In the genomic region with DNA sequence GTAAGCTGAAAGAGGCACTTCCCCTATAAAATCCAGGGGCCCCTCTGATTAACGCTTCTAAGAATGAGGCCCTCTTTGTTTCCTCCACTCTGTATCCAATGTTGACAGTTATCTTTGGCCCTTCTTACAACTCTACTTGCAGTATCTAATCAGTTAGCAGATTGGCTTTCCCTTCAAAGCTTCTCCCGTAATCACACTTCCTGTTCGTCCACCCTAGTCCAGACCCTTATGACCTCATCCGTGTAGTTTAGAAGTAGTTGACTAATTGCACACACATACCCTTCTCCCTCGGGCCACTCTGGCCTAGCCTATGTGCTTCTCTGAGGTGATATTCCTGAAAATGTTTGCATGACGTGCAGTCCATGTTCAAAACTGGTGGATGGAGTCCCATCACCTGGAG, we compare ENCODE assay signal across 19 mouse cellular contexts. TPM values are rescaled to one million over a fixed set of nuclear protein-coding genes. Genes with fewer than 3 reads are reported as not detected.
DNase-seq lines count a peak whose midpoint lies in the region; ATAC-seq and TF ChIP-seq lines count a peak whose summit lies in the region.
"Had no signal": no experiment of that assay in that cellular context is flagged by ENCODE, and none has a peak within 500 bp of the region (broad histone marks: within the 10 kb centered on the region; RNA-seq: fewer than 3 reads in every experiment).

No protein-coding gene starts in this region.

- H3K27me3 ChIP-seq in liver, embryonic 11.5 days (replicated peaks; ENCODE audit: control insufficient read depth, insufficient read depth, low read length) = no peaks in the 10 kb centered on the region
- H3K27me3 ChIP-seq in liver, postnatal 0 days (ENCODE audit: insufficient read depth, low read length) = no peaks in the 10 kb centered on the region
- H3K27me3 ChIP-seq in heart, postnatal 0 days (ENCODE audit: control insufficient read depth, insufficient read depth, low read length) = no peaks in the 10 kb centered on the region
- H3K27me3 ChIP-seq in stomach, embryonic 15.5 days (replicated peaks) = no peaks in the 10 kb centered on the region
- no peaks in the 10 kb centered on the region for H3K27me3 ChIP-seq in forebrain, embryonic 15.5 days
- H3K27me3 ChIP-seq: embryonic facial prominence, embryonic 15.5 days; hindbrain, embryonic 13.5 days; limb, embryonic 13.5 days had no signal

- intact Hi-C loops in heart, postnatal 25 days (cut with DNase I) = loop anchor here (5.0 kb wide), 1 partner anchor 42 kb away; no protein-coding TSS in a partner anchor

- TF ChIP-seq CTCF in liver, postnatal 0 days (IDR thresholded peaks at IDR 0.05; ENCODE audit: low read depth) = no peak
- no peak for TF ChIP-seq CTCF in heart, postnatal 0 days (IDR thresholded peaks at IDR 0.05; ENCODE audit: low read depth)

- peak; percentile 57 for ATAC-seq in liver, embryonic 11.5 days (replicated peaks; ENCODE audit: low FRiP score)
- ATAC-seq in liver, postnatal 0 days = no peak
- ATAC-seq in heart, postnatal 0 days (ENCODE audit: insufficient read depth, low read depth) = peak; percentile 39; the same call in 1 of the 2 replicates
- ATAC-seq in stomach, embryonic 15.5 days (ENCODE audit: insufficient read depth, low FRiP score, low read depth) = peak; percentile 84
- no peak for ATAC-seq in forebrain, embryonic 15.5 days (replicated peaks)

- DNase-seq in heart, adult 11 months = peak; percentile 91
- DNase-seq in heart, postnatal 25 days (ENCODE audit: low spot score) = no peak
- no peak for DNase-seq in liver, embryonic 11.5 days (ENCODE audit: low spot score)
- no peak for DNase-seq in liver, postnatal 0 days
- no peak for DNase-seq in heart, postnatal 0 days (ENCODE audit: low spot score)
- no peak for DNase-seq in spleen, postnatal 4 days (ENCODE audit: low spot score in 2 of 2)
- DNase-seq: cerebellum, adult 9-11 months; embryo, embryonic 11 days; kidney, adult 11 months; kidney, postnatal 14 days; layer of hippocampus, adult 9-11 months; lung, embryonic 14.5 days; thymus, postnatal 14 days had no signal

- 25% methylated on average over 6 of the region's 6 CpGs for WGBS in liver, embryonic 11.5 days
- WGBS in liver, postnatal 0 days (ENCODE audit: insufficient replicate concordance) = 42% methylated on average over 6 of the region's 6 CpGs
- 12% methylated on average over 6 of the region's 6 CpGs for WGBS in heart, postnatal 0 days
- 34% methylated on average over 6 of the region's 6 CpGs for WGBS in stomach, embryonic 15.5 days
- 80% methylated on average over 6 of the region's 6 CpGs for WGBS in forebrain, embryonic 15.5 days

- H3K27ac ChIP-seq in liver, embryonic 11.5 days (ENCODE audit: low read depth, low read length) = no peak overlapping the region
- no peak overlapping the region for H3K27ac ChIP-seq in liver, postnatal 0 days (ENCODE audit: low read depth)
- H3K27ac ChIP-seq in heart, postnatal 0 days (ENCODE audit: low read depth) = 0 out of 2 replicates have a peak overlapping the region, but pooled peaks have one; percentile 3
- no peak overlapping the region for H3K27ac ChIP-seq in stomach, embryonic 15.5 days
- no peak overlapping the region for H3K27ac ChIP-seq in forebrain, embryonic 15.5 days (replicated peaks)
- H3K27ac ChIP-seq: embryonic facial prominence, embryonic 15.5 days; hindbrain, embryonic 13.5 days; limb, embryonic 13.5 days had no signal

- H3K4me2 ChIP-seq in liver, embryonic 11.5 days = no peak overlapping the region
- H3K4me2 ChIP-seq in liver, postnatal 0 days (ENCODE audit: low read depth, low read length) = no peak overlapping the region
- no peak overlapping the region for H3K4me2 ChIP-seq in heart, postnatal 0 days (ENCODE audit: low read depth, low read length)
- H3K4me2 ChIP-seq in stomach, embryonic 15.5 days = no peak overlapping the region
- H3K4me2 ChIP-seq in forebrain, embryonic 15.5 days (replicated peaks) = no peak overlapping the region
- H3K4me2 ChIP-seq: embryonic facial prominence, embryonic 15.5 days; hindbrain, embryonic 13.5 days; limb, embryonic 13.5 days; lung, embryonic 14.5 days had no signal

- H3K9me3 ChIP-seq in liver, embryonic 11.5 days (ENCODE audit: control insufficient read depth, low read length) = no peaks in the 10 kb centered on the region
- H3K9me3 ChIP-seq in liver, postnatal 0 days (ENCODE audit: low read length) = no peaks in the 10 kb centered on the region
- H3K9me3 ChIP-seq in heart, postnatal 0 days (replicated peaks; ENCODE audit: control insufficient read depth, low read length) = no peaks in the 10 kb centered on the region
- no peaks in the 10 kb centered on the region for H3K9me3 ChIP-seq in stomach, embryonic 15.5 days
- no peaks in the 10 kb centered on the region for H3K9me3 ChIP-seq in forebrain, embryonic 15.5 days
- H3K9me3 ChIP-seq: embryonic facial prominence, embryonic 15.5 days; hindbrain, embryonic 13.5 days; limb, embryonic 13.5 days had no signal

- H3K36me3 ChIP-seq in liver, embryonic 11.5 days (ENCODE audit: control insufficient read depth, insufficient read depth, low read length) = no peaks in the 10 kb centered on the region
- H3K36me3 ChIP-seq in liver, postnatal 0 days (replicated peaks; ENCODE audit: insufficient read depth, low read length) = no peaks in the 10 kb centered on the region
- no peaks in the 10 kb centered on the region for H3K36me3 ChIP-seq in heart, postnatal 0 days (replicated peaks; ENCODE audit: control insufficient read depth, insufficient read depth, low read length)
- H3K36me3 ChIP-seq in stomach, embryonic 15.5 days = no peaks in the 10 kb centered on the region
- H3K36me3 ChIP-seq in forebrain, embryonic 15.5 days = no peaks in the 10 kb centered on the region
- H3K36me3 ChIP-seq: embryonic facial prominence, embryonic 15.5 days; hindbrain, embryonic 13.5 days; limb, embryonic 13.5 days had no signal

- H3K9ac ChIP-seq in liver, embryonic 11.5 days (ENCODE audit: low read depth, low read length) = no peak overlapping the region
- no peak overlapping the region for H3K9ac ChIP-seq in liver, postnatal 0 days (replicated peaks)
- H3K9ac ChIP-seq in heart, postnatal 0 days (replicated peaks; ENCODE audit: low read depth, low read length) = no peak overlapping the region
- H3K9ac ChIP-seq in stomach, embryonic 15.5 days = no peak overlapping the region
- no peak overlapping the region for H3K9ac ChIP-seq in forebrain, embryonic 15.5 days (replicated peaks)
- H3K9ac ChIP-seq: embryonic facial prominence, embryonic 15.5 days; hindbrain, embryonic 13.5 days; limb, embryonic 13.5 days; lung, embryonic 14.5 days had no signal

- TF ChIP-seq EP300 in liver, postnatal 0 days (IDR thresholded peaks at IDR 0.05; ENCODE audit: low read depth) = no peak
- TF ChIP-seq EP300 in heart, postnatal 0 days (IDR thresholded peaks at IDR 0.05; ENCODE audit: low read depth) = peak; percentile 67; the same call in 1 of the 2 replicates

- H3K4me1 ChIP-seq in liver, embryonic 11.5 days (replicated peaks; ENCODE audit: control insufficient read depth, insufficient read depth, low read length) = peaks cover 5% of the 10 kb centered on the region
- no peaks in the 10 kb centered on the region for H3K4me1 ChIP-seq in liver, postnatal 0 days (ENCODE audit: insufficient read depth)
- peaks cover 13% of the 10 kb centered on the region for H3K4me1 ChIP-seq in heart, postnatal 0 days (ENCODE audit: control insufficient read depth, insufficient read depth)
- H3K4me1 ChIP-seq in stomach, embryonic 15.5 days = no peaks in the 10 kb centered on the region
- H3K4me1 ChIP-seq in forebrain, embryonic 15.5 days = no peaks in the 10 kb centered on the region
- H3K4me1 ChIP-seq: embryonic facial prominence, embryonic 15.5 days; hindbrain, embryonic 13.5 days; limb, embryonic 13.5 days had no signal

- no peak overlapping the region for H3K4me3 ChIP-seq in liver, embryonic 11.5 days (ENCODE audit: low read depth, low read length)
- H3K4me3 ChIP-seq in liver, postnatal 0 days (ENCODE audit: low read depth, low read length) = no peak overlapping the region
- no peak overlapping the region for H3K4me3 ChIP-seq in heart, postnatal 0 days (ENCODE audit: low read depth, low read length)
- no peak overlapping the region for H3K4me3 ChIP-seq in stomach, embryonic 15.5 days (replicated peaks)
- no peak overlapping the region for H3K4me3 ChIP-seq in forebrain, embryonic 15.5 days
- H3K4me3 ChIP-seq: embryonic facial prominence, embryonic 15.5 days; hindbrain, embryonic 13.5 days; limb, embryonic 13.5 days had no signal

RNA-seq across cellular contexts. Expression of a gene that starts 21.4 kb away (rescaled TPM):
- 10 to 100 TPM; 64.6 to 77.4 TPM for total RNA-seq in heart, postnatal 25 days (2021)
- polyA plus RNA-seq in liver, embryonic 11.5 days (2014; fragmentation: Nextera tagmentation; extraction: Ambion mirVana) = 2.2 and 2.7 TPM in 2 replicates
- polyA plus RNA-seq in liver, postnatal 0 days (2015; fragmentation: Nextera tagmentation; extraction: Ambion mirVana) = 2.5 and 3.1 TPM in 2 replicates
- 22.3 and 24.5 TPM in 2 replicates for total RNA-seq in heart, postnatal 0 days (2014; rRNA removed; ENCODE audit: low replicate concordance)
- 6.2 and 6.9 TPM in 2 replicates for polyA plus RNA-seq in heart, postnatal 0 days (2015; fragmentation: Nextera tagmentation; extraction: Ambion mirVana)
- polyA plus RNA-seq in stomach, embryonic 15.5 days (2015; fragmentation: Nextera tagmentation; extraction: Ambion mirVana) = 4.0 and 4.2 TPM in 2 replicates
- polyA plus RNA-seq in forebrain, embryonic 15.5 days (2015; fragmentation: Nextera tagmentation; extraction: Ambion mirVana) = 2.4 and 2.5 TPM in 2 replicates
- total RNA-seq: MEL had no signal

Comparison
In these comparisons a context has a peak if more than half of its experiments do, and no peak if none do; other contexts are left out.
1. ATAC-seq: peak in liver, embryonic 11.5 days (single experiment), heart, postnatal 0 days (single experiment) and stomach, embryonic 15.5 days (single experiment); none in liver, postnatal 0 days (single experiment) and forebrain, embryonic 15.5 days (single experiment).